Mouse (Mus musculus) lung, postnatal 14 days (tissue): ENCODE results near the gene Rd3.
A peak's percentile ranks its signal among the peaks of the same experiment; 100 is the strongest.

ENCODE experiments used
- DNase-seq: peaks from one replicate; pipeline ENCODE4 v3.0.0; 2021

Rd3 gene

GRCm38 (mm10) chr1:191977187-191977586, at the start of gene Rd3:
Gene Rd3, plus strand, starts transcription at chr1:191977370.
- no peak for DNase-seq

- DNase-seq: no peak
Measured at GRCm38 (mm10) chr1:191928345-191928744, 48.8 kb upstream of the Rd3 start.

- no peak for DNase-seq
Measured at GRCm38 (mm10) chr1:191929065-191929464, 48.1 kb upstream of the Rd3 start.

- no peak for DNase-seq
Measured at GRCm38 (mm10) chr1:191929897-191930524, 47.2 kb upstream of the Rd3 start.

- DNase-seq: no peak
Measured at GRCm38 (mm10) chr1:191930525-191931105, 46.6 kb upstream of the Rd3 start.

- DNase-seq: no peak
Measured at GRCm38 (mm10) chr1:191932286-191932985, 44.7 kb upstream of the Rd3 start.

- no peak for DNase-seq
Measured at GRCm38 (mm10) chr1:191932986-191933632, 44.1 kb upstream of the Rd3 start.

- DNase-seq: no peak
Measured at GRCm38 (mm10) chr1:191943638-191944037, 33.5 kb upstream of the Rd3 start.

GRCm38 (mm10) chr1:191945341-191945740, 31.8 kb upstream of the Rd3 start:
- DNase-seq: no peak

GRCm38 (mm10) chr1:191945756-191946155, 31.4 kb upstream of the Rd3 start:
- no peak for DNase-seq

- DNase-seq: peak; percentile 29
Measured at GRCm38 (mm10) chr1:191946261-191946660, 30.9 kb upstream of the Rd3 start.

- no peak for DNase-seq
Measured at GRCm38 (mm10) chr1:191946835-191947234, 30.3 kb upstream of the Rd3 start.

- DNase-seq: no peak
Measured at GRCm38 (mm10) chr1:191947796-191948195, 29.4 kb upstream of the Rd3 start.

GRCm38 (mm10) chr1:191948600-191948999, 28.6 kb upstream of the Rd3 start:
- DNase-seq: no peak

GRCm38 (mm10) chr1:191950611-191951010, 26.6 kb upstream of the Rd3 start:
- DNase-seq: no peak

GRCm38 (mm10) chr1:191952733-191953335, 24.3 kb upstream of the Rd3 start:
- DNase-seq: no peak

- DNase-seq: peak; percentile 58
Measured at GRCm38 (mm10) chr1:191955101-191955500, 22.1 kb upstream of the Rd3 start.

- peak; percentile 43 for DNase-seq
Measured at GRCm38 (mm10) chr1:191956261-191956660, 20.9 kb upstream of the Rd3 start.

GRCm38 (mm10) chr1:191956871-191957270, 20.3 kb upstream of the Rd3 start:
- DNase-seq: no peak

- no peak for DNase-seq
Measured at GRCm38 (mm10) chr1:191957321-191957720, 19.8 kb upstream of the Rd3 start.

GRCm38 (mm10) chr1:191960946-191961345, 16.2 kb upstream of the Rd3 start:
- DNase-seq: no peak

- no peak for DNase-seq
Measured at GRCm38 (mm10) chr1:191963413-191963812, 13.8 kb upstream of the Rd3 start.
